Mouse (Mus musculus) bone marrow, adult 2 months (tissue): ENCODE results near the gene Farp1.

Experiments
- CTCF ChIP-seq: fragments of 200-500 bp; IDR thresholded peaks from 2 replicates; pipeline ENCODE4 v1.5.1; 2011; ENCODE audit warnings: low read length, control low read depth; ENCODE audit not compliant: control insufficient read depth, insufficient read depth
- POLR2A ChIP-seq: fragments of 200-500 bp; IDR thresholded peaks from 2 replicates; pipeline ENCODE4 v1.6.1; 2011; ENCODE audit warnings: low read depth, mild to moderate bottlenecking, control low read depth, low read length, borderline replicate concordance; ENCODE audit not compliant: control insufficient read depth

GRCm38 (mm10) chr14:121318382-121318781, 283.4 kb downstream of the Farp1 start:
- no peak for TF ChIP-seq CTCF
- no peak for TF ChIP-seq POLR2A
